Mouse (Mus musculus): ENCODE data around the gene Pirb. TPM values are rescaled to one million over a fixed set of nuclear protein-coding genes. Genes with fewer than 3 reads are reported as not detected.

Pirb gene
- polyA plus RNA-seq, 1 experiment from 2014 or later = 0.03 TPM

GRCm38 (mm10) chr7:3692987-3693808 lies 27.0 kb downstream of the Pirb start, which contains the start of gene Mboat7:
TSS of gene Mboat7 (minus strand) at chr7:3693523.
- no peak for TF ChIP-seq CTCF (IDR thresholded peaks at IDR 0.05)
- POLR2A ChIA-PET = interaction anchor here (0.6 to 2.2 kb wide), 4 partner anchors 13 to 734 kb away, joined by 3 to 11 read pairs (median 4); partner anchors contain the start of gene Cnot3
- ATAC-seq (peak; percentile 86), DNase-seq (ENCODE audit: low read depth, low spot score) (peak; percentile 97)
- no peaks in the 10 kb centered on the region for H3K27me3 ChIP-seq
- CTCF ChIA-PET = interaction anchor here (0.9 to 1.5 kb wide), 2 partner anchors 10 to 23 kb away, joined by 3 to 4 read pairs; no protein-coding TSS in a partner anchor
- in situ Hi-C loops (cut with MboI; ENCODE audit: low pct_unique_long_range_greater_than_20kb) = loop anchor here (5.0 to 10.0 kb wide), 3 partner anchors 41 to 442 kb away; partner anchors contain the start of gene Leng8

- ATAC-seq (peak; percentile 0), DNase-seq (ENCODE audit: low read depth, low spot score) (no peak)
- in situ Hi-C loops (cut with MboI; ENCODE audit: low pct_unique_long_range_greater_than_20kb) = loop anchor here (5.0 to 10.0 kb wide), 3 partner anchors 40 to 442 kb away; partner anchors contain the start of gene Leng8
- ChIA-PET POLR2A (interaction anchor here (0.6 to 2.2 kb wide), 3 partner anchors 14 to 735 kb away, joined by 3 to 11 read pairs (median 6); partner anchors contain the start of gene Cnot3), CTCF (interaction anchor here (0.9 to 1.5 kb wide), 2 partner anchors 10 to 23 kb away, joined by 3 to 4 read pairs; no protein-coding TSS in a partner anchor)
- TF ChIP-seq CTCF (IDR thresholded peaks at IDR 0.05) = no peak
- H3K27me3 ChIP-seq = no peaks in the 10 kb centered on the region
Observed at GRCm38 (mm10) chr7:3692382-3692986, 27.7 kb downstream of the Pirb start, which contains the start of gene Tsen34. TSS of gene Tsen34 (plus strand) at chr7:3692863.

- POLR2A ChIA-PET = interaction anchor here (1.0 kb wide), 1 partner anchor 27 kb away, joined by 3 read pairs; the partner anchor contains the start of gene Leng1
- DNase-seq (ENCODE audit: low read depth, low spot score) (no peak), ATAC-seq (no peak)
- in situ Hi-C loops (cut with MboI; ENCODE audit: low pct_unique_long_range_greater_than_20kb) = loop anchor here (5.0 to 10.0 kb wide), 3 partner anchors 40 to 443 kb away; partner anchors contain the start of gene Leng8
- no peaks in the 10 kb centered on the region for H3K27me3 ChIP-seq
- TF ChIP-seq CTCF (IDR thresholded peaks at IDR 0.05) = no peak
- CTCF ChIA-PET = interaction anchor here (1.4 kb wide), 1 partner anchor 10 kb away, joined by 3 read pairs; no protein-coding TSS in a partner anchor
Observed at GRCm38 (mm10) chr7:3691919-3692318, 28.3 kb downstream of the Pirb start.

- ChIA-PET CTCF (interaction anchor here (0.6 kb wide), 1 partner anchor 69 kb away, joined by 3 read pairs; the partner anchor contains the start of gene Ndufa3), POLR2A (no interaction called here)
- DNase-seq (ENCODE audit: low read depth, low spot score) = no peak
- no peak for ATAC-seq
- in situ Hi-C loops (cut with MboI; ENCODE audit: low pct_unique_long_range_greater_than_20kb) = no loop called here
- no peaks in the 10 kb centered on the region for H3K27me3 ChIP-seq
- TF ChIP-seq CTCF (IDR thresholded peaks at IDR 0.05) = no peak
Observed at GRCm38 (mm10) chr7:3685400-3686187, 34.6 kb downstream of the Pirb start.

GRCm38 (mm10) chr7:3684698-3685097 lies 35.5 kb downstream of the Pirb start:
- ATAC-seq = no peak
- no peak for TF ChIP-seq CTCF (IDR thresholded peaks at IDR 0.05)
- ChIA-PET POLR2A (no interaction called here), CTCF (interaction anchor here (1.3 kb wide), 1 partner anchor 10 kb away, joined by 3 read pairs; no protein-coding TSS in a partner anchor)
- in situ Hi-C loops (cut with MboI; ENCODE audit: low pct_unique_long_range_greater_than_20kb) = no loop called here
- no peak for DNase-seq (ENCODE audit: low read depth, low spot score)
- no peaks in the 10 kb centered on the region for H3K27me3 ChIP-seq

GRCm38 (mm10) chr7:3683908-3684550 lies 36.2 kb downstream of the Pirb start:
- TF ChIP-seq CTCF (IDR thresholded peaks at IDR 0.05) = no peak
- ATAC-seq (no peak), DNase-seq (ENCODE audit: low read depth, low spot score) (no peak)
- in situ Hi-C loops (cut with MboI; ENCODE audit: low pct_unique_long_range_greater_than_20kb) = no loop called here
- H3K27me3 ChIP-seq = no peaks in the 10 kb centered on the region
- CTCF ChIA-PET = interaction anchor here (1.3 kb wide), 1 partner anchor 9 kb away, joined by 3 read pairs; no protein-coding TSS in a partner anchor
- POLR2A ChIA-PET = no interaction called here

GRCm38 (mm10) chr7:3677342-3677741 lies 42.8 kb downstream of the Pirb start, which contains the start of gene Tmc4:
TSS of gene Tmc4 (minus strand) at chr7:3677553.
- POLR2A ChIA-PET = no interaction called here
- ATAC-seq = no peak
- CTCF ChIA-PET = no interaction called here
- in situ Hi-C loops (cut with MboI; ENCODE audit: low pct_unique_long_range_greater_than_20kb) = no loop called here
- no peaks in the 10 kb centered on the region for H3K27me3 ChIP-seq
- DNase-seq (ENCODE audit: low read depth, low spot score) = no peak
- no peak for TF ChIP-seq CTCF (IDR thresholded peaks at IDR 0.05)

GRCm38 (mm10) chr7:3676371-3676770 lies 43.8 kb downstream of the Pirb start:
- no peak for ATAC-seq
- no peak for DNase-seq (ENCODE audit: low read depth, low spot score)
- no peaks in the 10 kb centered on the region for H3K27me3 ChIP-seq
- CTCF ChIA-PET = no interaction called here
- POLR2A ChIA-PET = no interaction called here
- TF ChIP-seq CTCF (IDR thresholded peaks at IDR 0.05) = no peak
- in situ Hi-C loops (cut with MboI; ENCODE audit: low pct_unique_long_range_greater_than_20kb) = no loop called here

- ATAC-seq = no peak
- in situ Hi-C loops (cut with MboI; ENCODE audit: low pct_unique_long_range_greater_than_20kb) = no loop called here
Observed at GRCm38 (mm10) chr7:3675228-3675548, 45.0 kb downstream of the Pirb start.

More at GRCm38 (mm10) chr7:3675228-3675548, 45.0 kb downstream of the Pirb start:
- CTCF ChIA-PET = interaction anchor here (0.9 to 1.9 kb wide), 5 partner anchors 9 to 18 kb away, joined by 3 to 6 read pairs (median 4); partner anchors contain the start of gene Leng1
- no peak for DNase-seq (ENCODE audit: low read depth, low spot score)
- POLR2A ChIA-PET = interaction anchor here (0.7 kb wide), 1 partner anchor 101 kb away, joined by 6 read pairs; no protein-coding TSS in a partner anchor
- H3K27me3 ChIP-seq = no peaks in the 10 kb centered on the region
- TF ChIP-seq CTCF (IDR thresholded peaks at IDR 0.05) = no peak
